Mouse (Mus musculus) bone marrow, adult 2 months (tissue): ENCODE measurements around the gene Nutm1.

Experiments
- CTCF ChIP-seq: fragments of 200-500 bp; IDR thresholded peaks from 2 replicates; pipeline ENCODE4 v1.5.1; 2011; ENCODE audit warnings: low read length, control low read depth; ENCODE audit not compliant: control insufficient read depth, insufficient read depth
- POLR2A ChIP-seq: fragments of 200-500 bp; IDR thresholded peaks from 2 replicates; pipeline ENCODE4 v1.6.1; 2011; ENCODE audit warnings: low read depth, mild to moderate bottlenecking, control low read depth, low read length, borderline replicate concordance; ENCODE audit not compliant: control insufficient read depth

GRCm38 (mm10) chr2:112245307-112245706 lies 13.8 kb downstream of the Nutm1 start:
- TF ChIP-seq POLR2A (no peak), CTCF (no peak)
